Mouse (Mus musculus): ENCODE data around the gene Slc3a1. TPM values are rescaled to one million over a fixed set of nuclear protein-coding genes. Genes with fewer than 3 reads are reported as not detected.

The Slc3a1 gene
- polyA plus RNA-seq, 1 experiment from 2014 or later: 0.06 TPM

Other genes starting within 250 kb of the Slc3a1 start
- 58.7 and 61.7 TPM in 2 replicates for gene Lrpprc, start 237.6 kb upstream of the Slc3a1 start, polyA plus RNA-seq (2015; fragmentation: Nextera tagmentation; extraction: Ambion mirVana)
- gene Ppm1b, start 71.6 kb upstream of the Slc3a1 start, polyA plus RNA-seq (2015; fragmentation: Nextera tagmentation; extraction: Ambion mirVana): 63.8 and 71.5 TPM in 2 replicates
- gene Prepl, start 61.9 kb downstream of the Slc3a1 start, polyA plus RNA-seq (2015; fragmentation: Nextera tagmentation; extraction: Ambion mirVana): 23.5 and 28.7 TPM in 2 replicates
- gene Camkmt, start 62.2 kb downstream of the Slc3a1 start, polyA plus RNA-seq (2015; fragmentation: Nextera tagmentation; extraction: Ambion mirVana): 5.0 and 7.0 TPM in 2 replicates